Comparison of ENCODE assay signal across 1 mouse cellular context in the genomic region with DNA sequence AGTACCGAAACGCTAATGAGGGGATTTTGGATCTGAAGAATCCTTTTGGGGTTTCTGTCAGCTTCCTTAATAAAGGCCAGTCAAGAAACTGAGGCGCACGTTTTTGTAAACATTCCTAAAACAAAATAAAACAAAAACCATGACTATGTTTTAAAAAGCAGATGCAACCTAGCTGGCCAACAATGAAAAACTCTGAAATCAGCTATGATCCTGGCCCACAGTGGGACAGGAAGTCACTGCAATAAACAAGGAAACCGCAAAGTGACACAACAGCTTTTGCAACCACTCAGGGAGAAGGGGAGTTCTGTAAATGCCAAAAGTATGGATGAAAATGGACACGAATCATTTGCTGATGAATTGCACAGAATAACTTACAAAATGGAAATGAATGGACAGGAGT.
TF ChIP-seq lines count a peak whose summit lies in the region.

No protein-coding gene starts in this region.

TF ChIP-seq in MEL, 35 proteins besides CTCF, POLR2A, EP300 and RAD21 (continued from another document):
- TF ChIP-seq TCF12 (IDR thresholded peaks at IDR 0.05; ENCODE audit: low read depth, low read length) (peak; percentile 24; the same call in 1 of the 2 replicates), TAL1 (IDR thresholded peaks at IDR 0.05; ENCODE audit: low read length) (no peak), USF2 (IDR thresholded peaks at IDR 0.05; ENCODE audit: borderline replicate concordance in 1 of 2, insufficient read depth in 1 of 2, low read depth in 1 of 2, low read length in 2 of 2) (no peak), BHLHE40 (IDR thresholded peaks at IDR 0.05; ENCODE audit: borderline replicate concordance, low read depth, low read length) (no peak), ZNF384 (IDR thresholded peaks at IDR 0.05; ENCODE audit: low read depth, low read length) (no peak), MAZ (IDR thresholded peaks at IDR 0.05; ENCODE audit: low read depth, low read length) (no peak; the same call in 1 of the 2 replicates), MXI1 (IDR thresholded peaks at IDR 0.05; ENCODE audit: low read depth, low read length) (peak; percentile 54; the same call in 1 of the 2 replicates), SIN3A (IDR thresholded peaks at IDR 0.05; ENCODE audit: low read length) (peak; percentile 63), E2F4 (IDR thresholded peaks at IDR 0.05; ENCODE audit: borderline replicate concordance, low read depth, low read length) (no peak), MYB (IDR thresholded peaks at IDR 0.05; ENCODE audit: low read depth, low read length) (no peak), POLR2AphosphoS5 (IDR thresholded peaks at IDR 0.05; ENCODE audit: borderline replicate concordance, low read depth, low read length) (no peak), NRF1 (IDR thresholded peaks at IDR 0.05; ENCODE audit: insufficient read depth, low read depth, low read length, poor library complexity, severe bottlenecking) (no peak), ZKSCAN1 (IDR thresholded peaks at IDR 0.05; ENCODE audit: low read depth, low read length) (no peak), MEF2A (IDR thresholded peaks at IDR 0.05; ENCODE audit: extremely low read depth, insufficient replicate concordance, low read depth, low read length, poor library complexity, severe bottlenecking) (no peak), NELFE (IDR thresholded peaks at IDR 0.05; ENCODE audit: low read depth, low read length) (peak; percentile 36; the same call in 1 of the 2 replicates), GATA1 (IDR thresholded peaks at IDR 0.05; ENCODE audit: low read depth, low read length) (no peak), RCOR1 (IDR thresholded peaks at IDR 0.05; ENCODE audit: low read depth, low read length) (no peak), HCFC1 (IDR thresholded peaks at IDR 0.05; ENCODE audit: low read depth, low read length) (peak; percentile 16; the same call in 1 of the 2 replicates), TBP (IDR thresholded peaks at IDR 0.05; ENCODE audit: low read depth, low read length) (0 out of 2 replicates have a peak, but pooled peaks have one; percentile 16), ZMIZ1 (IDR thresholded peaks at IDR 0.05; ENCODE audit: low read depth, low read length) (0 out of 2 replicates have a peak, but pooled peaks have one; percentile 5), MAFK (IDR thresholded peaks at IDR 0.05; ENCODE audit: borderline replicate concordance, low read depth, low read length) (no peak), ETS1 (IDR thresholded peaks at IDR 0.05; ENCODE audit: low read depth, low read length) (peak; percentile 61)
